Mouse (Mus musculus): Measurements from ENCODE around the gene Rhox12.

Gene Rhox12

GRCm38 (mm10) chrX:38110807-38111206 lies at the start of gene Rhox12:
TSS of gene Rhox12 (minus strand) at chrX:38110907.
- ATAC-seq (ENCODE audit: insufficient number of reproducible peaks, low FRiP score, low TSS enrichment), result no peak

- no peak for ATAC-seq (ENCODE audit: insufficient number of reproducible peaks, low FRiP score, low TSS enrichment)
These were observed 48.4 kb upstream of the Rhox12 start for GRCm38 (mm10) chrX:38159097-38159496.

- ATAC-seq (ENCODE audit: insufficient number of reproducible peaks, low FRiP score, low TSS enrichment), result no peak
These were observed 10.8 kb upstream of the Rhox12 start for GRCm38 (mm10) chrX:38121478-38121877.

- ATAC-seq (ENCODE audit: insufficient number of reproducible peaks, low FRiP score, low TSS enrichment), result no peak
These were observed 10.3 kb upstream of the Rhox12 start, which contains the start of gene Rhox13 for GRCm38 (mm10) chrX:38120982-38121381. TSS of gene Rhox13 (plus strand) at chrX:38121219.

- ATAC-seq (ENCODE audit: insufficient number of reproducible peaks, low FRiP score, low TSS enrichment), result no peak
These were observed 25.7 kb downstream of the Rhox12 start, which contains the start of gene Rhox11 for GRCm38 (mm10) chrX:38085041-38085440. TSS of gene Rhox11 (minus strand) at chrX:38085141.

- no peak for ATAC-seq (ENCODE audit: insufficient number of reproducible peaks, low FRiP score, low TSS enrichment)
These were observed 26.5 kb downstream of the Rhox12 start for GRCm38 (mm10) chrX:38084226-38084625.

GRCm38 (mm10) chrX:38066175-38066574 lies 44.5 kb downstream of the Rhox12 start, which contains the start of gene Rhox10:
TSS of gene Rhox10 (plus strand) at chrX:38066475.
- ATAC-seq (ENCODE audit: insufficient number of reproducible peaks, low FRiP score, low TSS enrichment), result no peak

- no peak for ATAC-seq (ENCODE audit: insufficient number of reproducible peaks, low FRiP score, low TSS enrichment)
These were observed 49.2 kb downstream of the Rhox12 start for GRCm38 (mm10) chrX:38061544-38061943.
